Mouse (Mus musculus) mature B cell (primary cell): ENCODE results near the gene Lrrn4cl.
"Not testable (repeated sequence)": the region's sequence is repeated elsewhere in the genome, so short reads cannot be mapped to it uniquely, and the experiment has no call there.

ENCODE experiments used
- in situ Hi-C: fragments of 300-500 bp; cut with MboI; formaldehyde crosslinking; loops from 2 replicates; pipeline ENCODE4 v1.14.3; 2019

The Lrrn4cl gene

GRCm38 (mm10) chr19:8838041-8838730, 12.4 kb upstream of the Lrrn4cl start:
- in situ Hi-C loops, result no loop called here

GRCm38 (mm10) chr19:8839103-8839907, 11.3 kb upstream of the Lrrn4cl start, which contains the start of gene Gng3:
TSS of gene Gng3 (minus strand) at chr19:8839194.
- in situ Hi-C loops, result no loop called here

GRCm38 (mm10) chr19:8839908-8840791, 10.4 kb upstream of the Lrrn4cl start:
- in situ Hi-C loops, result no loop called here

- in situ Hi-C loops, result no loop called here
Measured at GRCm38 (mm10) chr19:8841012-8841411, 9.6 kb upstream of the Lrrn4cl start.

- in situ Hi-C loops, result no loop called here
Measured at GRCm38 (mm10) chr19:8842961-8843360, 7.6 kb upstream of the Lrrn4cl start.

GRCm38 (mm10) chr19:8844371-8845129, 6.0 kb upstream of the Lrrn4cl start:
- in situ Hi-C loops, result no loop called here

- in situ Hi-C loops, result no loop called here
Measured at GRCm38 (mm10) chr19:8848356-8848755, 2.2 kb upstream of the Lrrn4cl start.

DNA sequence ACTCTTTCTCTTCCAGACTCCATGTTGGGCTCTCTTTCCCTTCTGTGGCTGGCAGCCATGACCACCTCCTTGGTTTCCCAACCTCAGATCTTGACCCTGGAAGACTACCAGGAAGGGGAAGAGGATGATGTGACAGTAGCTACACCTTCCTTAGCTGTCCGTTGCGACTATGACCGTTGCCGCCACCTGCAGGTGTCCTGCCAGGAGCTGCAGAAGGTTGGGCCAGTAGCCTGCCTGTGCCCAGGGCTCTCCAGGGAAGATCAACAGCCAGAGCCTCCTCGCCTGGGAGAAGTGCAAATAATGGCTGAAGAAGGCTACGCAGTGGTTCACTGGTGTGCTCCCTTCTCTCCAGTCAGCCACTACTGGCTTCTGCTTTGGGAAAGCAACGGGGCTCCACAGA, 1.1 kb downstream of the Lrrn4cl start:
- in situ Hi-C loops, result loop anchor here (5.0 kb wide), 1 partner anchor 261 kb away; no protein-coding TSS in a partner anchor

DNA sequence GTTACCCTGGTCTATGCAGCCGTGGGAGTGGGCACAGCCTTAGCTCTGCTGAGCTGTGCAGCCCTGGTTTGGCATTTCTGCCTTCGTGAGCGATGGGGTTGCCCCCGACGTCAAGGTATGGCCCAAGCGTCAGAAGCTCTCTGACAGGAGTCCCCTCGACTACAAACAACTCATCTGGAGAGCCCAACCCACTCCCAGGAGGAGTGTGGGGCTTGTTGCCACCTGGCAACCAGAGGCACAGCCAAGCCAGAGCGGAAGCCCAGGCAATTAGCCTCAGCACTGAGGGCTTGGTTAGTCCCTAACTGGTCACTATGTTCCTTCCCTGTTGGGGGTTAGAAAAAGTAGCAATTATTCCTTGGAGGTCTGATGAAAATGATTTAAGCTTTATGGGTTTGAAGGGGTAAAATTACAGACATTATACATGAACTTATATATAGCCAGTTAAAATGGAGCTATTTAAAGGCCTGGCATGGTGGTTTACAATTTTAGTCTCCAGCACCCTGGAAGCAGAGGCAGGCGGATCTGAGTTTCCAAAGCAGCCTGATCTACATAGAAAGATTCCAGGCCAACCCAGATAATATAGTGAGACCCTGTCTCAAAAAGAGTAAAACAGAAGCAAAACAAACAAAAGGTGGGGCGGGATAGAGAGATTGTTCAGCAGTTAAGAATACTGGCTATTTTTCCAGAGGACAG, 1.8 kb downstream of the Lrrn4cl start:
- in situ Hi-C loops, result loop anchor here (5.0 kb wide), 1 partner anchor 260 kb away; no protein-coding TSS in a partner anchor

DNA sequence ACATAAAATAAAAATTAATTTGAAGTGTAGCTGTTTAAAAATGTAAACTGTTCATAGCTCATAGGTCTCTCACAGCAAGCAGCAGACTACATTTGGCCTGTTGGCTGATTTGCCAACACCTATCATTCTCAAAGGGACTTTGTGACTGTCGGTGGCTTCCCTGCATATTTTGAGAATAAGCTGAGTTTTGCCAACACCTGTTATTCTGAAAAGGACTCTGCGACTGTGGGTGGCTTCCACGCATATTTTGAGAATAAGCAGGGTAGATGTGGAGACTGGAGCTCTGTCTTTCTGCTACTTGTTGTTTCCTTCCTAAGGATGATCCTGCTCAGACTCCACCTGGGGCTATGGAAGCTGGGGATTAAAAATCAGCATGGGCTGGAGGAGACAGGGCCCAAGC, 2.5 kb downstream of the Lrrn4cl start:
- in situ Hi-C loops, result loop anchor here (5.0 kb wide), 1 partner anchor 259 kb away; no protein-coding TSS in a partner anchor

- in situ Hi-C loops, result no loop called here
Measured at GRCm38 (mm10) chr19:8857689-8858088, 7.1 kb downstream of the Lrrn4cl start.

- in situ Hi-C loops, result no loop called here
Measured at GRCm38 (mm10) chr19:8859018-8859417, 8.4 kb downstream of the Lrrn4cl start.

DNA sequence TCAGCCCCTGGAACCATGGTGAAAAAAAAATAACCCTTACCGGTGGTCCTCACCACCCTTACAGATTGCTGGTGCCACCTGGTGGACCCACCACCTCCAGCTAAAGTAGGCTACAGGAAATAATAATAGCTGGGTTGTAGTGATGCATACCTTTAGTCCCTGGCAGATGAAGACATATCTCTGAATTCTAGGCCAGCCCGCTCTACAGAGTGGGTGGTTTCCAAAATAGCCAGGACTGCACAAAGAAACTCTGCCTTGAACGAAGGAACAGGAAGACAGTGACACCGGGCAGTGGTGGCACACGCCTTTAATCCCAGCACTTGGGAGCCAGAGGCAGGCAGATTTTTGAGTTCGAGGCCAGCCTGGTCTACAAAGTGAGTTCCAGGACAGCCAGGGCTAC, 13.7 kb downstream of the Lrrn4cl start:
- in situ Hi-C loops, result no loop called here

DNA sequence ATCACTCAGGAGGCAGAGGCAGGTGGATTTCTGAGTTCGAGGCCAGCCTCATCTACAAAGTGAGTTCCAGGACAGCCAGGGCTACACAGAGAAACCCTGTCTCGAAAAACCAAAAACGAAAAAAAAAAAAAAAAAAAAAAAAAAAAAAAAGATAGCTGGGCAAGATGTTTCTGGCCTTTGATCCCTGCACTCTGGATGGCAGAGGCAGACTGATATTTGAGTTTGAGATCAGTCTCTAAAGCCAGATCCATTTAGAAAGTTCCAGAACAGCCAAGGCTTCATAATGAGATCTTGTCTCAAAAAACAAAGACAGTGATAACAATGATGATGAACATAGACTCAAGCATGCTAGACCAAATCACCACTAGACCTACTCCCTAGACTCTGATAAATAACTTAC, 19.8 kb downstream of the Lrrn4cl start:
- in situ Hi-C loops, result not testable (repeated sequence)

DNA sequence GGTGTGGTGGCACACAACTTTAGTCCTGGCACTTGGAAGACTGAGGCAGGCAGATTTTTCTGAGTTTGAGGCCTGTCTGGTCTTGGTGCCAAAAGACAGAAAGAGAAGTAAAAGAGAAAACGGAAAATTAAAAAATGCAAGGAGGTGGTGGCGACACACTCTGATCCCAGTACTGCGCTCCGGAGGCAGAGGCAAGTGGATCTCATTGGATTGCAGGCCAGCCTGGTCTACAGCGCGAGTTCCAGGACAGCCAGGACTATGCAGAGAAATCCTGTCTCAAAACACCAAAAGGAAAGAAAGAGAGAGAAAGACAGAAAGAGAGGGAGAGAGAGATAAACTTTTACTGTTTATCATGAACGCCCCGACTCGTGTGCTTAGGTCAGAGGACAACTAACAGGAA, 20.3 kb downstream of the Lrrn4cl start:
- in situ Hi-C loops, result no loop called here

GRCm38 (mm10) chr19:8871267-8872186, 21.0 kb downstream of the Lrrn4cl start, which contains the start of gene Ubxn1:
TSS of gene Ubxn1 (plus strand) at chr19:8871496.
- in situ Hi-C loops, result no loop called here

DNA sequence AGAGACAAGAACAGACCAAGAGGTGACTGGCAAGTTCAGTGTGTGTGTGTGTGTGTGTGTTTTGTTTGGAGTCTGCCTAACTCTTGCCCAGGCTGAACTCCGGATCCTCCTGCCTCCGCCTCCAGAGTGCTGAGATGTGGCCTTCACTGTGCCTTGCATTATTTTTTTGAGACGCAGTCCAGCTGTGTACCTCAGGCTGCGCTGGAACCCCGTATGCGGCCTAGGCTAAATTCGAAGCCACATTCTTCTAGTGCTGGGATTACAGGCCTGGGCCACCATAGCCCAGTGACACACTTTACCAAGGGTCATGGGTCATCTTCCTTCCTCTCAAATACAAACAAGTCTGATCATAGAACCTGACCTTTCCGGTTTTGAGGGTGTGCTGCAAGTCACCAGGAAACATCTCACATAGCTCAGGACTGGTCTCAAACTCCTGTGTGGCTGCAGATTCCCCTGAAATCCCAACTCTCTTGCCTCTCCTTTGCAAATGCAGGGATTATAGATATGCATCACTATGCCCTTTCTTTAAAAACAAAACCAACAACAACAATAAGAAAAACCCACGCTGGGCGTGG, 21.8 kb downstream of the Lrrn4cl start:
- in situ Hi-C loops, result no loop called here

DNA sequence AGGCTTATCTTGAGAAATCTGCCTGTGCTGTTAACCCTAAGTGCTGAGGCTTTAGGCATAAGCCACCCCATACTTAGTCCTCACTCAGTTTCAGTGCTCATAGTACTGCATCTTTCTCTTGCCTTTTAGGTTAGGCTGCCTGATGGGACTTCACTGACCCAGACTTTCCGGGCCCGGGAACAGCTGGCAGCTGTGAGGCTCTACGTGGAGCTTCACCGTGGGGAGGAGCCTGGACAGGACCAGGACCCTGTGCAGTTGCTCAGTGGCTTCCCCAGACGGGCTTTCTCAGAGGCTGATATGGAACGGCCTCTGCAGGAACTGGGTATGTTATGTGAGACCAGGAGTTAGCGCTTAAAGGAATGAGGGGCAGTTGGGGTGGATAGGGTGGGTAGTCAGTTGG, 24.5 kb downstream of the Lrrn4cl start:
- in situ Hi-C loops, result no loop called here
